Mouse (Mus musculus) ZHBTc4 (cell line): Measurements from ENCODE around the gene Prdx1.

ENCODE experiments used
- DNase-seq: peaks from one replicate; pipeline ENCODE4 v3.0.0-alpha.2; 2011; ENCODE audit warnings: low read depth, low spot score

Gene Prdx1

GRCm38 (mm10) chr4:116727401-116727800 is 42.1 kb downstream of the Prdx1 start:
- no peak for DNase-seq

- no peak for DNase-seq
Observed at GRCm38 (mm10) chr4:116729532-116729931, 44.2 kb downstream of the Prdx1 start.

GRCm38 (mm10) chr4:116731077-116731476 is 45.7 kb downstream of the Prdx1 start:
- DNase-seq = peak; percentile 47

- no peak for DNase-seq
Observed at GRCm38 (mm10) chr4:116732355-116732754, 47.0 kb downstream of the Prdx1 start.

- no peak for DNase-seq
Observed at GRCm38 (mm10) chr4:116734996-116735395, 49.7 kb downstream of the Prdx1 start.

GRCm38 (mm10) chr4:116738972-116739751 is 53.8 kb downstream of the Prdx1 start:
- no peak for DNase-seq

- no peak for DNase-seq
Observed at GRCm38 (mm10) chr4:116749750-116750149, 64.4 kb downstream of the Prdx1 start.
